ENCODE assay signal across 17 mouse cellular contexts in genomic region chr6:53501236-53501635, GRCm38 (mm10).
"Had no signal": no experiment of that assay in that cellular context is flagged by ENCODE, and none has a peak within 500 bp of the region (broad histone marks: within the 10 kb centered on the region; RNA-seq: fewer than 3 reads in every experiment).

No protein-coding gene starts in this region.

- H3K4me3 ChIP-seq: lung, embryonic 15.5 days; midbrain, embryonic 13.5 days; midbrain, embryonic 15.5 days; neural tube, embryonic 12.5 days; stomach, embryonic 15.5 days had no signal

- DNase-seq: lung, adult 2 months; lung, postnatal 14 days; lung, postnatal 36 days; right cerebral cortex, postnatal 14 days; thymus, adult 2 months; thymus, postnatal 25 days; thymus, postnatal 4 days had no signal

- H3K36me3 ChIP-seq: lung, embryonic 15.5 days; midbrain, embryonic 13.5 days; midbrain, embryonic 15.5 days; neural tube, embryonic 12.5 days; stomach, embryonic 15.5 days had no signal

- H3K27me3 ChIP-seq: lung, embryonic 15.5 days; megakaryocyte, embryonic 14.5 days; midbrain, embryonic 13.5 days; midbrain, embryonic 15.5 days; neural tube, embryonic 12.5 days; stomach, embryonic 15.5 days had no signal

- H3K27ac ChIP-seq: lung, embryonic 15.5 days; macrophage; midbrain, embryonic 13.5 days; midbrain, embryonic 15.5 days; neural tube, embryonic 12.5 days; stomach, embryonic 15.5 days; stomach, postnatal 0 days had no signal

- H3K9me3 ChIP-seq: lung, embryonic 15.5 days; midbrain, embryonic 13.5 days; midbrain, embryonic 15.5 days; neural tube, embryonic 12.5 days; stomach, embryonic 15.5 days had no signal

- H3K9ac ChIP-seq: lung, embryonic 15.5 days; midbrain, embryonic 13.5 days; midbrain, embryonic 15.5 days; neural tube, embryonic 12.5 days; stomach, embryonic 15.5 days had no signal

- H3K4me2 ChIP-seq: lung, embryonic 15.5 days; midbrain, embryonic 11.5 days; midbrain, embryonic 13.5 days; midbrain, embryonic 15.5 days; neural tube, embryonic 12.5 days; stomach, embryonic 15.5 days had no signal

- ATAC-seq: lung, postnatal 0 days; midbrain, embryonic 13.5 days; midbrain, embryonic 15.5 days had no signal

- H3K4me1 ChIP-seq: midbrain, embryonic 13.5 days; midbrain, embryonic 15.5 days; neural tube, embryonic 12.5 days had no signal
